Mouse (Mus musculus): ENCODE measurements around the gene Anapc16.

- TF ChIP-seq CTCF (IDR thresholded peaks at IDR 0.05; ENCODE audit: insufficient read depth, low read length) (no peak), POLR2A (IDR thresholded peaks at IDR 0.05; ENCODE audit: borderline replicate concordance, extremely low read depth, low read depth, low read length) (no peak)
Measured at GRCm38 (mm10) chr10:59967309-59967942, 35.5 kb downstream of the Anapc16 start.

Data from lung, adult 2 months (tissue).